Mouse (Mus musculus): ENCODE data around the gene Tnxb. TPM values are rescaled to one million over a fixed set of nuclear protein-coding genes. Genes with fewer than 3 reads are reported as not detected.

Tnxb gene
- 0.03 TPM in 2 replicates for polyA plus RNA-seq (2016; fragmentation: Nextera tagmentation; extraction: Ambion mirVana)

DNA sequence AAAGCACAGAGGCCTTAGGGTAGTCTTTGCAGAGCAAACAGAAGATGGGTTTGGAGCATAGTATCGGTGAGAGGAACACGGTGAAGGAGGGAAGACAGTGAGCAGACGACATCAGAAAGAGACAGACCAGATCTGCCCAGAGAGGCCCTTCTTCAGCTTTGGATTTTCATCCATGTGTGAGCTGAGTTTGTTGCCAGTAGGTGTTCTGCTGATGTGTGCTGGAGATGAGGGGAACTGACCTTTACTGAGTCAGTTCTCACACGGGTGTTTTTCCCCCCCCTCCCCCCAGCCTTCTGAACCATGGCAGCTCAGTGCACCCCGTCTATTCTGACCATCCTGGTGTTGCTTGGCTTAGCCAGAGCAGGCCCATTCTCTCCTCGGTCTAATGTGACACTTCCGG is at the start of gene Tnxb:
Tnxb (plus strand) TSS at position 301 of the 400 bp plus-strand sequence.
- WGBS: 65% methylated on average over 7 of the region's 7 CpGs
- no peaks in the 10 kb centered on the region for H3K36me3 ChIP-seq
- H3K27me3 ChIP-seq (replicated peaks): peaks cover 60% of the 10 kb centered on the region
- peak within 1 kb of the TSS; percentile 35 for H3K4me3 ChIP-seq
- no peak for ATAC-seq (ENCODE audit: low FRiP score, low read depth)
- H3K27ac ChIP-seq: no peak within 1 kb of the TSS
- H3K4me2 ChIP-seq (replicated peaks): peak within 1 kb of the TSS; percentile 64
- no peaks in the 10 kb centered on the region for H3K9me3 ChIP-seq
- H3K4me1 ChIP-seq: peaks cover 13% of the 10 kb centered on the region
- H3K9ac ChIP-seq: peak within 1 kb of the TSS; percentile 42

DNA sequence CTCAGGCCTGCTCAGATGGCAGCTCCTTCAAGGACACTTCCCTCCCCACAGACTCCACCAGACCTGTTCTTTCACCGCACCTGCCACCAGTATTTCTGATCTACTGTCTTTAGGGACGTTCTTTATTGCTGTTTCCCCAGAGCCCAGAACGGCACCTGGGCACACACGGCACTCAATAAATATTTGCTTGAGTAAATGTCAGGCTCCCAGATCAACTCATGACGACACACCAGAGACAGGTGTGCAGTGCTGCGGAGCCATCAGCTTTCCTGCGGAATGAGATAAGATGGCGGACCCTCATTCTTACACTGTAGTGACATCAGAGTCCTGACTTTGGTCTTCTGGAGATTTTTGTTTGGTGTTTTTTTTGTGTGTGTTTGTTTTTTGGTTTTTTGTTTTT is 49.3 kb upstream of the Tnxb start:
- H3K36me3 ChIP-seq: peaks cover 31% of the 10 kb centered on the region
- peaks cover 4% of the 10 kb centered on the region for H3K4me1 ChIP-seq
- 90% methylated on average over 8 of the region's 8 CpGs for WGBS
- H3K4me2 ChIP-seq (replicated peaks): no peak overlapping the region
- no peak overlapping the region for H3K9ac ChIP-seq
- H3K9me3 ChIP-seq: no peaks in the 10 kb centered on the region
- H3K27me3 ChIP-seq (replicated peaks): no peaks in the 10 kb centered on the region
- no peak for ATAC-seq (ENCODE audit: low FRiP score, low read depth)
- H3K4me3 ChIP-seq: no peak overlapping the region
- H3K27ac ChIP-seq: no peak overlapping the region

DNA sequence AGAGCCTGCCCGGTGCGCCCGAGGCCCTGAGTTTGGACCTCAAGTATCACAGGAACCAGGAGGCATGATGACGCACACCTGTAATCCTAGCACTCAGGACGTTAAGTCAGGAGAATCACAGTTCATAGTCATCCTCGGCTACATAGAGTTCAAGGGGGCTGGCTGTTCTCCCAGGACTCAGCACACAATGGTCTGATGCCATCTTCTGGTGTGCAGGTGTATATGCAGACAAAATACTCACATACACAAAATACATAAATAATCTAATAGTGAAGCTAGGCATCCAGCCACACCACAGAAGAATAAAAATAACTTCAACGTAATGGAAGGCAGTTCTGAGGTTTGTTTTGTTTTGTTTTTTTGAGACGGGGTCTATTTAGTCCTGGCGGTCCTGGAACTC is 47.2 kb upstream of the Tnxb start:
- H3K9ac ChIP-seq: no peak overlapping the region
- ATAC-seq (ENCODE audit: low FRiP score, low read depth): no peak
- 90% methylated on average over 9 of the region's 9 CpGs for WGBS

DNA sequence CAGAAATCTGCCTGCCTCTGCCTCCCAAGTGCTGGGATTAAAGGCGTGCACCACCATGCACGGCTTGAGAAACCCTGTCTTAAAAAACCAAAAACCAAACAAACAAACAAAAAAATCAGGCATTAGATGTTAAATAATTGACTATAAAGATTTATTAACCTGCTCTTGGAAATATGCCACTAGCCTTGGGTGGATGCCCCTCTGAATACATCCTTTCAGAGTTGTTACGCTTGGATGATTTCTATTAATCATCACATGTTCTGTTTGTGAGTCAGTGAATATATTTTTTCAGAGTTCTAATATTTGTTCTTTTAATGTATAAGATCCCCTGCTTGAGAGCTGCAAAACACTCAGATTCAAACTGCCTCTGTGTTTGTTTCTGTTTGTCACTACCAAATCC is 45.4 kb upstream of the Tnxb start:
- WGBS: 96% methylated on average over 3 of the region's 3 CpGs
- H3K27me3 ChIP-seq (replicated peaks): peaks cover 9% of the 10 kb centered on the region

More for the DNA sequence above, 47.2 kb upstream of the Tnxb start:
- Histone ChIP-seq H3K27ac (no peak overlapping the region), H3K36me3 (peaks cover 22% of the 10 kb centered on the region), H3K27me3 (replicated peaks) (no peaks in the 10 kb centered on the region), H3K4me3 (no peak overlapping the region), H3K9me3 (no peaks in the 10 kb centered on the region), H3K4me2 (replicated peaks) (no peak overlapping the region), H3K4me1 (peaks cover 15% of the 10 kb centered on the region)

DNA sequence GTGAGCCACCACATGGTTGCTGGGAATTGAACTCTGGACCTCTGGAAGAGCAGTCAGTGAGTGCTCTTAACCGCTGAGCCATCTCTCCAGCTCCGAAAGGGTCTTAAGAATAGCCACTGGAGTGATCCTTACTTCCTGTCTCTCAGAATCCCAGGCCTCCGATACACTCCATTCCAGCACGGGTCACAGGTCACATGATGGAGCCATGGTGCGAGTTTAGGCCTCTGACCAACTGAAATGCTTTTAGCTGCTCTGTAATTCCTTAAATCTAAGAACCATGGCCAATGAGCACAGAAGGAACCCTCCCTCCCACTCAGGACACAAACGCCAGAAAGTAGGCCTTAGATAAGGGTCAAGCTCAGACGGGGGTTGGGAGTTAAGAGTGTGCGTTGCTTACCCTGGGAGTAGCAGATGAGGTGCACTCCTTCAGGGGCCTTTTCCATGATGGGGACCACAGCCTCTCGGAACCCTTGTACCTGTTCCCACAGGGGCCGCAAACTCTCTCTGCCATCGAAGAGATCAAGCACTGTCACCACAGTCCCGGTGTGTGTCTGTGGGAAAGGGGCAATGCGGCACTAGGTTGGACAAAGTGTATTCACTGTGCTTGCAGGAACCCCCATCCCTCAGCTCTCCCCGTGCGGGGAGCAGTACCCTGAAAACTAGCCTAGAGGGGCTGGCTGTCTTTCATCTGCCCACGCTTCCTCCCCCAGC is 44.1 kb upstream of the Tnxb start:
- Histone ChIP-seq H3K9ac (peak overlapping the region; percentile 60), H3K4me3 (peak overlapping the region; percentile 60), H3K4me2 (replicated peaks) (peak overlapping the region; percentile 86), H3K36me3 (peaks cover 22% of the 10 kb centered on the region), H3K27ac (no peak overlapping the region), H3K4me1 (peaks cover 44% of the 10 kb centered on the region), H3K27me3 (replicated peaks) (peaks cover 21% of the 10 kb centered on the region), H3K9me3 (no peaks in the 10 kb centered on the region)
- WGBS: 55% methylated on average over 16 of the region's 16 CpGs
- no peak for ATAC-seq (ENCODE audit: low FRiP score, low read depth)

More for the DNA sequence above, 45.4 kb upstream of the Tnxb start:
- Histone ChIP-seq H3K9ac (no peak overlapping the region), H3K27ac (no peak overlapping the region), H3K4me1 (peaks cover 32% of the 10 kb centered on the region), H3K4me2 (replicated peaks) (no peak overlapping the region), H3K4me3 (no peak overlapping the region), H3K9me3 (no peaks in the 10 kb centered on the region), H3K36me3 (peaks cover 22% of the 10 kb centered on the region)
- no peak for ATAC-seq (ENCODE audit: low FRiP score, low read depth)

DNA sequence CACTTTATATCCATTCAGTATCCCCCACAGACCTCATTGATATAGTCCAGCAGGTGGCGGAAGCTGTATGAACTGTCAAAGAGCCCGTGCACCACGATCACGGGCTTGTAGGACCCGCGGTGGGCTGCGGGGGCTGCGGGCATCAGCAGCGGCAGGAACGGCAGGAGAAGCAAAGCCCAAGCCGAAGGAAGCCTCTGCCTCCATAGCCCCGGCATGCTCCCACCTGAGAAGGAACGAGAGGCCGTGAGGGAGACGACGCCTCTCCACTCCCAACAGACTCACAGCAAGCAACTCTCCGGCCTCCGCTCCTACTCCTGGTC is 43.6 kb upstream of the Tnxb start:
- H3K27ac ChIP-seq: peak overlapping the region; percentile 17; the same call in 1 of the 2 replicates
- H3K27me3 ChIP-seq (replicated peaks): peaks cover 26% of the 10 kb centered on the region
- H3K36me3 ChIP-seq: peaks cover 22% of the 10 kb centered on the region
- peak overlapping the region; percentile 60 for H3K4me3 ChIP-seq
- H3K9me3 ChIP-seq: no peaks in the 10 kb centered on the region
- H3K4me2 ChIP-seq (replicated peaks): peak overlapping the region; percentile 86
- peak; percentile 27; the same call in 1 of the 2 replicates for ATAC-seq (ENCODE audit: low FRiP score, low read depth)
- H3K4me1 ChIP-seq: peaks cover 49% of the 10 kb centered on the region
- under 1% methylated on average over 18 of the region's 18 CpGs for WGBS
- H3K9ac ChIP-seq: peak overlapping the region; percentile 60

DNA sequence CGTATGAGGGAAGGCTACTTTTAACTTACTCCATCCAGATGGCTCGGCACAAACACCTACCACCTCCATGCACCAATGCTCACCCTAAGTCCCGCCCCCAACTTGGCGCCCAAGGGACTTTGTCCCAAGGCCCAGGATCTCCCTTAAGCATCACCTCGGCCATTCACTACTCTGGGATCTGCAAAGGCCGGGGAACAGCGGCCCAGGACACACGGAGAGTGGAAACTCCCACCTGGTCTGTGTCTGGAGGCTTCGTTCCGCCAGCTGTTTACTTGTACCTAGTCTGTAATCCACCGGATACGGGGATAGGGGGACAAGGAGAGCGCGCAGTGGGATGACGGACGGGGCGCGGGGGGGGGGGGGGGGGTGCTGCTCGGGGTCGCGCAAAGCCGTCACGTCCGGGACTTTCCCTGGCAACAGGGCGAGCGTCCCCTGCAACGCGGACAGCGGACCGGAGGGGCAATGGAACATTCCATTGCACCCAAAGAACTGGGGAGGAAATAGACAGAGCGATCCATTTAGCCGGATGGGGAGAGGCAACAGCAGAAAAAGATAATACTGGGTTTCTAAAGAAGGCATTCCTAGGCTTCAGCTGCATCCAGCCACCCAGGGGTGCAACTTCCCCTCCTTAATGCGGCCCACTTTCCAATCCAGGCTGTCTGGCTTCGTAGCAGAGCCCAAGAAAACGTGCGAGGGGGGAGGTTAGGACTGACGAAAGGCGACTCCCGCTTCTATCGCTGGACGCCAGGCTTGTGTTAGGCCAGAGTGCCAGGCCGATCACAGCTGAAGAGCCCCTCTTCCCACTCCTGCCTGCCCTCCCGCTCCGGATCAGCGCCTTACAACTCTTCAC is 43.0 kb upstream of the Tnxb start:
- 1% methylated on average over 40 of the region's 45 CpGs for whole genome bisulfite sequencing
- Histone ChIP-seq H3K27me3 (replicated peaks) (peaks cover 32% of the 10 kb centered on the region), H3K9me3 (no peaks in the 10 kb centered on the region), H3K4me1 (peaks cover 55% of the 10 kb centered on the region), H3K36me3 (peaks cover 17% of the 10 kb centered on the region; the same call in 1 of the 2 replicates), H3K4me2 (replicated peaks) (peak overlapping the region; percentile 86), H3K27ac (peak overlapping the region; percentile 72; the same call in 1 of the 2 replicates), H3K4me3 (peak overlapping the region; percentile 60), H3K9ac (peak overlapping the region; percentile 60)
- peak; percentile 83 for ATAC-seq (ENCODE audit: low FRiP score, low read depth)

DNA sequence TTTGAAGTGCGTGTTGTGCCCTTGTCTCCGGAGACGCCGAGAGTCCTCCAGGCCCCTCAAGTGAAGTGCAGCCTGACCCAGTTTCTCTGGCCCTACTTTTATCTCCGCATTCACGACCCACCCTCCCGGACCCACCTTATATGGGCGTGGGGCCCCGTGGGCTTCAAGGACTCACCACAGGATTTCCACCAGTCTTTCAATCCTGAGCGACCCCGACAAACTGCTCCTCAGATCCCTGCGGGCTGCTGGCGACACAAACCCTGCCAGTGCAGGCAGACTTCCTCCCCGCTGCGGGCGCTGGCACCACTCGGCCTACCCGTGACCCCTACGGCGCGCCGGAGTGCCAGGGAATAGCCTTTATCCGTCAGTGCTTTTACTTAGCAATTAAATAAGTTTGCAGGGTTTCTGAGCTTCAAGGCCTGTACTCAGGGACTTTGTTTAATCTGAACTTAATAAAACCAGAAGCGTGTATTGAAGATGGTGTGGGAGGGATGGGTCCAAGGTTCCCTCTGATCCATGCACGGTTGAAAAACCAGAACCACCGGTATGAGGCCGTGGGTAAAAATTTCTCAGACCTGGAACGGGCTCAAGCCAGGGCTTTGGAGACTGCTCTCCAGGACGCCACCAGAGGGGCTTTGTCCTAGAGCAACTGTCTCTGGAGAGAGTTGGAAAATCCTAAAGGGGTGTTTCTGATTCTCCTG is 42.2 kb upstream of the Tnxb start, which contains the start of gene Ppt2:
Ppt2 (minus strand) TSS at position 568 of the 701 bp plus-strand sequence.
- peak; percentile 11; the same call in 1 of the 2 replicates for ATAC-seq (ENCODE audit: low FRiP score, low read depth)
- Histone ChIP-seq H3K4me2 (replicated peaks) (peak within 1 kb of the TSS; percentile 86), H3K36me3 (peaks cover 10% of the 10 kb centered on the region; the same call in 1 of the 2 replicates), H3K27me3 (replicated peaks) (peaks cover 40% of the 10 kb centered on the region), H3K4me1 (peaks cover 57% of the 10 kb centered on the region), H3K9ac (peak within 1 kb of the TSS; percentile 60), H3K4me3 (peak within 1 kb of the TSS; percentile 60), H3K27ac (peak within 1 kb of the TSS; percentile 72; the same call in 1 of the 2 replicates), H3K9me3 (no peaks in the 10 kb centered on the region)
- WGBS: 7% methylated on average over 29 of the region's 29 CpGs

DNA sequence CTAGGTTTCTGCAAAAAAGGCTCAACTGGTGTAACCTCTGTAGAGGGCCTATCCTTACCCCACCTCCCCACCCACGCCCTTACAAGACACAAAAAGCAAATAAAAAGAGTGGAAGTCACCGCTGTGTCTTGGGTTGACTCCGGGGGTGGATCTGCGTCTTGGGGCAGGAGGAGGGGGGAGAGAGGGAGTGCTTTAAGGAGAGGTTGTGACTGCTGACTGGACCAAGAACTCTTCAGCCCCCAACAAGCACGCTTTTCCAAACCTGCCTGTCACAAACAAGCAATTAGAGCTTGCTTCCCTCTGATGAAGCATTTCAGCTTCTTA is 41.7 kb upstream of the Tnxb start:
- peaks cover 45% of the 10 kb centered on the region for H3K27me3 ChIP-seq (replicated peaks)
- H3K4me3 ChIP-seq: peak overlapping the region; percentile 60; the same call in 1 of the 2 replicates
- H3K27ac ChIP-seq: no peak overlapping the region
- H3K4me2 ChIP-seq (replicated peaks): peak overlapping the region; percentile 86
- H3K4me1 ChIP-seq: peaks cover 57% of the 10 kb centered on the region
- peaks cover 7% of the 10 kb centered on the region; the same call in 1 of the 2 replicates for H3K36me3 ChIP-seq
- no peaks in the 10 kb centered on the region for H3K9me3 ChIP-seq
- H3K9ac ChIP-seq: peak overlapping the region; percentile 60; the same call in 1 of the 2 replicates
- ATAC-seq (ENCODE audit: low FRiP score, low read depth): no peak
- WGBS: 19% methylated on average over 5 of the region's 5 CpGs

DNA sequence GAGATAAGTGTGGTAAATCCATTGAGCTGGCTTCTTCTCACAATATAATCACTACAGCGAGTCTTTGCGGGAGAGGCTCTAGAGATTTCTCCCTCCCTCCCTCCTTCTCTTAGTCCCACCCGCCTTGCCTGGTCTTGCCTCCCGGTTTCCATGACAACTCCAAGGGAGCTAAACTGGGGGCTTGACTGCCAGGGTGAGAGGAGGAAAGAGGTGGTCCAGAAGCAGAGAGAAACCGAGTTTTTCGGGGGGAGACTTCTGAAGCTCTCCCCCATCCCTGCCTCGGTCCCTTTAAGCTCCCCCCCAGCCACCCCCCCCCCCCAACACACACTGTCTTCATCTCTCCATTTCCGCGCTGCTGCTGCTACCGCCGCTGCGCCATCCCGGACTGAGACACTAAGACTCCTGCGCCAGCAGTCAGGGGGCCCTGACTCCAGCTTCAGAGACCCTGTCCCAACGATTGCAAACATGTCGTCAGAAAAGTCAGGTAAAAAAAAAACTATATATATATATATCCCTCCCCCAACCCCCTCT is 41.0 kb upstream of the Tnxb start, which contains the start of gene Prrt1:
Prrt1 (plus strand) TSS at position 313 of the 531 bp plus-strand sequence.
- H3K9ac ChIP-seq: peak within 1 kb of the TSS; percentile 60
- no peak for ATAC-seq (ENCODE audit: low FRiP score, low read depth)
- H3K36me3 ChIP-seq: no peaks in the 10 kb centered on the region
- peaks cover 45% of the 10 kb centered on the region for H3K27me3 ChIP-seq (replicated peaks)
- H3K9me3 ChIP-seq: no peaks in the 10 kb centered on the region
- H3K4me1 ChIP-seq: peaks cover 57% of the 10 kb centered on the region
- H3K4me3 ChIP-seq: peak within 1 kb of the TSS; percentile 60
- no peak within 1 kb of the TSS for H3K27ac ChIP-seq
- H3K4me2 ChIP-seq (replicated peaks): peak within 1 kb of the TSS; percentile 86
- WGBS: 3% methylated on average over 16 of the region's 16 CpGs

DNA sequence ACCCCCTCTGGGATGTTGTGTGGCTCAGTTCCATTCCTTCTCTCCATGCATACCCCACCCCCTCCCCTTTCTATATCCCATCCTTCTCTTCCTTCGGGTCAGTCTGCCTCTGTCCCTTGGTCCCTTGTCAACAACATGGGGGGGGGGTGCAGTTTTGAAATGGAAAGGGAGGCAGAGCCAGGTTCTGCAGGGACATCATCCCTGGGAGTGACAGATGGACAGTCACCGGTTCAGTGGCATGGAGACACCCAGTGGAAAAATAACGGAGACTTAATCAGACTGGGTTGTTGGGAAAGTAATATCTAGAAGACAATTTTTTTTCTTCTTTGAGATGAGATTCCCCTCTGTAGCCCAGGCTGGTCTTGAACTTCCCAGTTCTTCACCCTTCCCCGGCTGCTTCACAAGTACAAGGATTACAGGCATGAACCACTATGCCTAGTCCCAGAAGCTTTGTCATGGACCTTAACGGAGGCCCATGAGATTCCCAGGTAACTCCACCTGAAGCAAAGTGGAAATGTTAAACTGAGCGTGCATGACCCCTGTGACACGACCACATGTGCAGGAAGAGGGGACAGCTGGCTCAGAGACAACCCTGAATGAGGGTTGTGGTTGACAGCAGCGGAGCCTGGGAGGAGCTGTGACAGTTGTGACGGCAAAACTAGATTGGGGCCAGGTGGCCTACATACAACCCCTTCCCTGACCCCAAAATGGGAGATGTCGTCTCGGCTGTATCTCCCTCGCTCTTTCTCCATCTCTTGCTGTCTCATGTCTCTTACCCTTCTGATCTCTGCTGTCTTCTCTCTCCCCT is 40.3 kb upstream of the Tnxb start:
- H3K4me1 ChIP-seq: peaks cover 57% of the 10 kb centered on the region
- ATAC-seq (ENCODE audit: low FRiP score, low read depth): no peak
- peak overlapping the region; percentile 32 for H3K4me3 ChIP-seq
- H3K4me2 ChIP-seq (replicated peaks): peak overlapping the region; percentile 86
- H3K36me3 ChIP-seq: no peaks in the 10 kb centered on the region
- WGBS: 13% methylated on average over 12 of the region's 12 CpGs
- 0 out of 2 replicates have a peak overlapping the region, but pooled peaks have one; percentile 50 for H3K9ac ChIP-seq
- H3K27me3 ChIP-seq (replicated peaks): peaks cover 45% of the 10 kb centered on the region
- no peak overlapping the region for H3K27ac ChIP-seq
- no peaks in the 10 kb centered on the region for H3K9me3 ChIP-seq

Measured in neural tube, embryonic 12.5 days (tissue).